Mouse (Mus musculus) heart, adult 2 months (tissue): ENCODE results near the gene Wdr75. TPM values are rescaled to one million over a fixed set of nuclear protein-coding genes. Genes with fewer than 3 reads are reported as not detected.

Experiments
- DNase-seq, 2 experiments: peaks; one replicate each; pipeline ENCODE4 v3.0.0; 2021
- H3K27ac ChIP-seq: fragments of 200-600 bp; 2 replicates; pipeline ENCODE4 v1.8.1; 2022
- H3K27me3 ChIP-seq: fragments of 200-500 bp; 2 replicates; pipeline ENCODE4 v1.6.1; 2012; ENCODE audit warnings: mild to moderate bottlenecking, low read length, inconsistent platforms, mixed read lengths; ENCODE audit not compliant: control insufficient read depth, insufficient read depth
- H3K36me3 ChIP-seq: fragments of 200-500 bp; 2 replicates; pipeline ENCODE4 v1.6.1; 2012; ENCODE audit warnings: low read length, inconsistent platforms; ENCODE audit not compliant: control insufficient read depth, insufficient read depth
- H3K4me1 ChIP-seq: fragments of 200-500 bp; 2 replicates; pipeline ENCODE4 v1.6.1; 2011; ENCODE audit warnings: low read length; ENCODE audit not compliant: control insufficient read depth, insufficient read depth
- H3K4me3 ChIP-seq: fragments of 200-600 bp; 2 replicates; pipeline ENCODE4 v1.8.1; 2022
- H3K79me2 ChIP-seq: fragments of 200-500 bp; replicated peaks from 2 replicates; pipeline ENCODE4 v1.6.1; 2012; ENCODE audit warnings: mild to moderate bottlenecking, inconsistent platforms, low read length, moderate library complexity, mixed read lengths; ENCODE audit not compliant: control insufficient read depth, insufficient read depth
- H3K9ac ChIP-seq: fragments of 200-500 bp; 2 replicates; pipeline ENCODE4 v1.6.1; 2012; ENCODE audit warnings: low read depth, mild to moderate bottlenecking, control low read depth, inconsistent platforms, low read length, mixed read lengths
- CTCF ChIP-seq: fragments of 200-600 bp; IDR thresholded peaks from 2 replicates; pipeline ENCODE4 v1.8.1; 2022; ENCODE audit warnings: antibody characterized with exemption, mild to moderate bottlenecking, moderate library complexity
- EP300 ChIP-seq: fragments of 200-500 bp; IDR thresholded peaks from 2 replicates; pipeline ENCODE4 v1.6.1; 2011; ENCODE audit warnings: low read depth, low read length, control low read depth; ENCODE audit not compliant: insufficient read depth
- POLR2A ChIP-seq: fragments of 200-500 bp; IDR thresholded peaks from 2 replicates; pipeline ENCODE4 v1.6.1; 2011; ENCODE audit warnings: mild to moderate bottlenecking, low read depth, low read length, control low read depth; ENCODE audit not compliant: insufficient read depth
- WGBS: fragments of 180-500 bp; shearing (Covaris S2); methylation state at CpG from one replicate; pipeline ENCODE4 v1.1.7; 2018; 5-methylcytosine and 5-hydroxymethylcytosine counted together
- intact Hi-C: fragments of 180-260 bp; cut with DNase I; formaldehyde crosslinking; loops from one replicate; pipeline ENCODE4 v1.15.1; 2025
- long read RNA-seq: library from polyadenylated mRNA; stranded (forward); transcript quantifications from one replicate; pipeline ENCODE4 v2.0.0, GENCODE M21; 2021
- polyA plus RNA-seq: library from polyadenylated mRNA; depleted of rRNA; stranded (reverse); fragments of >200 nt; gene quantifications from 2 replicates; pipeline ENCODE4 v1.2.3, GENCODE M21; 2012; rRNA removed
- total RNA-seq, 2 experiments: library from RNA; stranded (reverse); gene quantifications; 2 replicates each; pipeline ENCODE4 v1.2.3; 2021

Wdr75 gene
- total RNA-seq (10 to 100 TPM; 19.1 to 22.8 TPM), polyA plus RNA-seq (27.8 and 40.0 TPM in 2 replicates)
- long read RNA-seq, transcript Wdr75-201 (21 exons, 2,953 nt) = major isoform, 12 of 14 reads
- long read RNA-seq, partial matches to known transcripts = 0 of 14 reads
- long read RNA-seq, other reads (novel, unspliced or antisense) = 2 of 14 reads

DNA sequence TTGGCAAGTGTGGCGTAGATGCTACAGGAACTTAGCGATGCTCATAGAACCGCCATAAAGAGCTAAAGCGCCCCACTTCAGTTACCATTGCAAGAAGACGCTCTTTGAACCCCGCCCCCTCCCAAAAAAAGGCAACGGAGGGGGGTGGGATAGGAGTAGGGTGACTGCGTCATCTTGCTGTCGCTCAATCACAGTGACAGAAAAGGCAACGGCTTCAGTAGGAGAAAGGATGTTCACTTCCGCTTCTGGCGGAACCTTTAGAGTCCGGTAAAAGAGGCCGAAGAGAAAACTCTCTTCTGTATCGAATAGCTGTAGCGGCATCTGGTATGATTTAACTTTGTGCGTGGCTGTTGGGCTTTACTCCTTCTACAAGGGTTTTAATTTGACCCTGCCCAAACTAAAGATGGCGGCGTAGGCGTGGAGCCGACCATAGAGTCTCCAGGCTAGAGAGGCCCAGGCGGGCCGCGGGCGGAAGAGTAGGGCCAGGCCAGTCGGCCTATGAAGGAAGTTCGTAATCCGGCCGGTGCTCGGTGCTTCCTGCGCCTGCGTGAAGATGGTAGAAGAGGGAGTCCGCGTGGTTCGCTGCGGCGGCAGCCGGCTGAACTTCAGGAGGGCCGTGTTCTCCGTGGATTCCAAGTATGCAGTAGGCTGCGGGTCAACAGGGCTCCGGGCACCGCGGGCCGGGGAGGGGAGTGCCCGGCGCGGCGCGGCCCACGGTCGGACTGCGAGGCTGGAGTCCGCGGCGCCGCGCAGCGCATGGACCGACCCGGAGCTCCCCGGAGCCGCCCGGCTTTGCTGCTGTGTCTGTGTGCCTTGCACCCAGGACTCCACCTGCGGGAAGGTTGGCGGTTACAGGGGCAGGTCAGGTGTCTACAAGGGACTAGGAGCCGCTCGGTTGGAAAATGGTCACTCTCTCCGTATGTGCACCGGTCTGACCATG, at the start of gene Wdr75:
Gene Wdr75, plus strand, starts transcription at position 198 of the 940 bp plus-strand sequence.
- 0 out of 2 replicates have a peak, but pooled peaks have one; percentile 24 for TF ChIP-seq EP300
- TF ChIP-seq CTCF = 0 out of 2 replicates have a peak, but pooled peaks have one; percentile 7
- TF ChIP-seq POLR2A = peak; percentile 79
- WGBS = under 1% methylated on average over 70 of the region's 70 CpGs
- peaks cover 1% of the 10 kb centered on the region; the same call in 1 of the 2 replicates for H3K79me2 ChIP-seq
- no peaks in the 10 kb centered on the region for H3K27me3 ChIP-seq
- peak within 1 kb of the TSS; percentile 94 for H3K27ac ChIP-seq
- peak within 1 kb of the TSS; percentile 80 for H3K4me3 ChIP-seq
- intact Hi-C loops = loop anchor here (10.0 kb wide), 1 partner anchor 1650 kb away; the partner anchor contains the start of gene Ercc5
- H3K9ac ChIP-seq = peak within 1 kb of the TSS; percentile 99
- DNase-seq = peak; percentile 95 to 96
- H3K4me1 ChIP-seq = peaks cover 1% of the 10 kb centered on the region
- no peaks in the 10 kb centered on the region for H3K36me3 ChIP-seq

GRCm38 (mm10) chr1:45755902-45756301, 39.1 kb upstream of the Wdr75 start:
- H3K79me2 ChIP-seq = no peaks in the 10 kb centered on the region
- H3K27me3 ChIP-seq = no peaks in the 10 kb centered on the region
- no peaks in the 10 kb centered on the region for H3K36me3 ChIP-seq
- no peak overlapping the region for H3K4me3 ChIP-seq
- no peak for DNase-seq
- H3K9ac ChIP-seq = no peak overlapping the region
- no peaks in the 10 kb centered on the region; the same call in 1 of the 2 replicates for H3K4me1 ChIP-seq
- no peak overlapping the region for H3K27ac ChIP-seq
- intact Hi-C loops = no loop called here
- TF ChIP-seq POLR2A (no peak), CTCF (no peak), EP300 (no peak)

- Histone ChIP-seq H3K4me3 (no peak overlapping the region), H3K79me2 (no peaks in the 10 kb centered on the region), H3K9ac (no peak overlapping the region), H3K4me1 (no peaks in the 10 kb centered on the region; the same call in 1 of the 2 replicates), H3K27me3 (no peaks in the 10 kb centered on the region), H3K27ac (no peak overlapping the region), H3K36me3 (no peaks in the 10 kb centered on the region)
- intact Hi-C loops = no loop called here
- TF ChIP-seq EP300 (no peak), POLR2A (no peak), CTCF (no peak)
- DNase-seq = no peak
Measured at GRCm38 (mm10) chr1:45756707-45757106, 38.3 kb upstream of the Wdr75 start.

DNA sequence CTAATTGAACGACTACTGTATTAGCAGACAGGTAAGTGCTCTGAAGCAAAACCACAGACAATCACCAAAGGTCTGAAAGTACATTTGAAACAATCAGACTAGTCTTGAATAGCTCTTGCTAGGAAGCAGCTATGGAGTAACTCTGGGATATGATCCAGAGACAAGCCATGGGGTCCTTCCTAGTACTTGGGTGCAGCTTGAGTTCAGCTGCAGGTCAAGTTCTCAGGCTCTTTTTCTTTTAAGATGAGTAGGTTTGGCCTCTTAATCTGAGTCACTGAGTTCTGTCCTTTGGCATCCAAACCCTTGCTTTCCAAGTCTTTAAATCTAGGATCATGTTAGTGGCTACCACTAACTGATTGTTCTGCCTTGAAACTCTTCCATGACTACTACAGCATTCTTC, 37.0 kb upstream of the Wdr75 start:
- Histone ChIP-seq H3K4me1 (no peaks in the 10 kb centered on the region; the same call in 1 of the 2 replicates), H3K4me3 (no peak overlapping the region), H3K79me2 (no peaks in the 10 kb centered on the region), H3K27ac (no peak overlapping the region), H3K36me3 (no peaks in the 10 kb centered on the region), H3K27me3 (no peaks in the 10 kb centered on the region), H3K9ac (no peak overlapping the region)
- intact Hi-C loops = no loop called here
- no peak for TF ChIP-seq CTCF
- no peak for TF ChIP-seq POLR2A
- TF ChIP-seq EP300 = no peak
- 78% methylated on average over 1 of the region's 1 CpGs for WGBS
- no peak for DNase-seq

GRCm38 (mm10) chr1:45760667-45761467, 34.1 kb upstream of the Wdr75 start:
- intact Hi-C loops = loop anchor here (10.0 kb wide), 1 partner anchor 86 kb away; no protein-coding TSS in a partner anchor
- TF ChIP-seq CTCF (no peak), POLR2A (no peak), EP300 (no peak)
- Histone ChIP-seq H3K9ac (no peak overlapping the region), H3K79me2 (no peaks in the 10 kb centered on the region), H3K4me3 (no peak overlapping the region), H3K36me3 (no peaks in the 10 kb centered on the region), H3K4me1 (no peaks in the 10 kb centered on the region; the same call in 1 of the 2 replicates), H3K27me3 (no peaks in the 10 kb centered on the region), H3K27ac (no peak overlapping the region)
- 48% methylated on average over 4 of the region's 4 CpGs for WGBS
- no peak for DNase-seq
